Comparison of ENCODE assay signal across 14 mouse cellular contexts in genomic region chr11:61562421-61562820, GRCm38 (mm10). TPM values are rescaled to one million over a fixed set of nuclear protein-coding genes. Genes with fewer than 3 reads are reported as not detected.
DNase-seq lines count a peak whose midpoint lies in the region; ATAC-seq lines count a peak whose summit lies in the region.
"Had no signal": no experiment of that assay in that cellular context is flagged by ENCODE, and none has a peak within 500 bp of the region (broad histone marks: within the 10 kb centered on the region; RNA-seq: fewer than 3 reads in every experiment).

No protein-coding gene starts in this region.

- DNase-seq in heart, embryonic 10.5 days (ENCODE audit: low spot score), result no peak
- DNase-seq in 3134 (ENCODE audit: extremely low read depth, insufficient read length, low spot score), result peak; percentile 46
- peak; percentile 13 for DNase-seq in CD4-positive helper T cell, adult 2 months (ENCODE audit: low read depth, low spot score)
- DNase-seq in cerebellum, adult 9-11 months, result peak; percentile 80
- DNase-seq: adrenal gland, postnatal 14 days; spleen, adult 18-20 months; thymus, postnatal 25 days had no signal

- H3K9me3 ChIP-seq in heart, embryonic 13.5 days, result no peaks in the 10 kb centered on the region
- no peaks in the 10 kb centered on the region for H3K9me3 ChIP-seq in heart, embryonic 10.5 days
- no peaks in the 10 kb centered on the region for H3K9me3 ChIP-seq in hindbrain, embryonic 12.5 days (replicated peaks)
- no peaks in the 10 kb centered on the region for H3K9me3 ChIP-seq in forebrain, embryonic 13.5 days (replicated peaks)
- H3K9me3 ChIP-seq: embryonic facial prominence, embryonic 12.5 days; liver, embryonic 15.5 days had no signal

- no peak overlapping the region for H3K4me2 ChIP-seq in heart, embryonic 13.5 days
- no peak overlapping the region for H3K4me2 ChIP-seq in hindbrain, embryonic 12.5 days (replicated peaks)
- H3K4me2 ChIP-seq in forebrain, embryonic 13.5 days, result no peak overlapping the region
- H3K4me2 ChIP-seq: embryonic facial prominence, embryonic 12.5 days; liver, embryonic 15.5 days had no signal

- peaks cover 59% of the 10 kb centered on the region for H3K4me1 ChIP-seq in heart, embryonic 13.5 days
- peaks cover 48% of the 10 kb centered on the region for H3K4me1 ChIP-seq in heart, embryonic 10.5 days
- no peaks in the 10 kb centered on the region for H3K4me1 ChIP-seq in hindbrain, embryonic 12.5 days
- 0 out of 2 replicates have a peak, but pooled peaks cover 3% of the 10 kb centered on the region for H3K4me1 ChIP-seq in forebrain, embryonic 13.5 days
- H3K4me1 ChIP-seq: embryonic facial prominence, embryonic 12.5 days had no signal

- no peak overlapping the region for H3K27ac ChIP-seq in heart, embryonic 13.5 days (replicated peaks)
- H3K27ac ChIP-seq in heart, embryonic 10.5 days, result no peak overlapping the region
- no peak overlapping the region for H3K27ac ChIP-seq in hindbrain, embryonic 12.5 days
- no peak overlapping the region for H3K27ac ChIP-seq in forebrain, embryonic 13.5 days
- H3K27ac ChIP-seq: embryonic facial prominence, embryonic 12.5 days; liver, embryonic 15.5 days had no signal

- no peaks in the 10 kb centered on the region for H3K36me3 ChIP-seq in heart, embryonic 13.5 days
- H3K36me3 ChIP-seq in heart, embryonic 10.5 days, result no peaks in the 10 kb centered on the region
- H3K36me3 ChIP-seq in hindbrain, embryonic 12.5 days, result no peaks in the 10 kb centered on the region
- H3K36me3 ChIP-seq in forebrain, embryonic 13.5 days (ENCODE audit: poor library complexity, severe bottlenecking), result no peaks in the 10 kb centered on the region
- H3K36me3 ChIP-seq: embryonic facial prominence, embryonic 12.5 days; liver, embryonic 15.5 days had no signal

- ATAC-seq in heart, embryonic 13.5 days (ENCODE audit: extremely low read depth, insufficient number of reproducible peaks, low FRiP score, low TSS enrichment), result no peak
- ATAC-seq in hindbrain, embryonic 12.5 days (ENCODE audit: low FRiP score), result no peak
- no peak for ATAC-seq in forebrain, embryonic 13.5 days
- no peak for ATAC-seq in megakaryocyte, adult 5-6 weeks (ENCODE audit: poor library complexity, severe bottlenecking)

- peak overlapping the region; percentile 52; the same call in 1 of the 2 replicates for H3K9ac ChIP-seq in heart, embryonic 13.5 days
- no peak overlapping the region for H3K9ac ChIP-seq in hindbrain, embryonic 12.5 days
- H3K9ac ChIP-seq in forebrain, embryonic 13.5 days, result no peak overlapping the region
- H3K9ac ChIP-seq: embryonic facial prominence, embryonic 12.5 days; liver, embryonic 15.5 days had no signal

- no peak overlapping the region for H3K4me3 ChIP-seq in heart, embryonic 13.5 days
- H3K4me3 ChIP-seq in heart, embryonic 10.5 days, result no peak overlapping the region
- H3K4me3 ChIP-seq in hindbrain, embryonic 12.5 days, result no peak overlapping the region
- H3K4me3 ChIP-seq in forebrain, embryonic 13.5 days, result no peak overlapping the region
- H3K4me3 ChIP-seq: embryonic facial prominence, embryonic 12.5 days; liver, embryonic 15.5 days had no signal

- no peaks in the 10 kb centered on the region for H3K27me3 ChIP-seq in heart, embryonic 13.5 days (replicated peaks)
- no peaks in the 10 kb centered on the region for H3K27me3 ChIP-seq in heart, embryonic 10.5 days (ENCODE audit: insufficient read depth, poor library complexity, severe bottlenecking)
- no peaks in the 10 kb centered on the region for H3K27me3 ChIP-seq in hindbrain, embryonic 12.5 days
- no peaks in the 10 kb centered on the region for H3K27me3 ChIP-seq in forebrain, embryonic 13.5 days
- H3K27me3 ChIP-seq: embryonic facial prominence, embryonic 12.5 days had no signal

- WGBS in heart, embryonic 13.5 days, result 70% methylated on average over 5 of the region's 5 CpGs
- WGBS in heart, embryonic 10.5 days, result 74% methylated on average over 5 of the region's 5 CpGs
- 81% methylated on average over 5 of the region's 5 CpGs for WGBS in hindbrain, embryonic 12.5 days
- WGBS in forebrain, embryonic 13.5 days, result 84% methylated on average over 5 of the region's 5 CpGs

RNA-seq across cellular contexts. Expression of gene Epn2, which starts 17.1 kb away (rescaled TPM):
- 19.8 and 20.5 TPM in 2 replicates for polyA plus RNA-seq in heart, embryonic 13.5 days (2015; fragmentation: Nextera tagmentation; extraction: Ambion mirVana)
- 22.8 and 22.9 TPM in 2 replicates for polyA plus RNA-seq in heart, embryonic 10.5 days (2016; fragmentation: Nextera tagmentation; extraction: Ambion mirVana)
- polyA plus RNA-seq in hindbrain, embryonic 12.5 days (2016; fragmentation: Nextera tagmentation; extraction: Ambion mirVana), result 42.4 and 44.3 TPM in 2 replicates
- 41.8 and 45.3 TPM in 2 replicates for polyA plus RNA-seq in forebrain, embryonic 13.5 days (2015; fragmentation: Nextera tagmentation; extraction: Ambion mirVana)
- 0.04 and 0.07 TPM in 2 replicates for total RNA-seq in megakaryocyte, adult 5-6 weeks (2015)
- 3.3 TPM in 1 of 2 replicates, not detected in the other for total RNA-seq in megakaryocyte, adult 5-6 weeks (2017)
- total RNA-seq: monocyte, adult 5-6 weeks had no signal

RNA-seq across cellular contexts. Expression of gene B9d1, which starts 57.5 kb away (rescaled TPM):
- 13.6 and 14.2 TPM in 2 replicates for polyA plus RNA-seq in heart, embryonic 13.5 days (2015; fragmentation: Nextera tagmentation; extraction: Ambion mirVana)
- polyA plus RNA-seq in heart, embryonic 10.5 days (2016; fragmentation: Nextera tagmentation; extraction: Ambion mirVana), result 14.5 and 21.5 TPM in 2 replicates
- polyA plus RNA-seq in hindbrain, embryonic 12.5 days (2016; fragmentation: Nextera tagmentation; extraction: Ambion mirVana), result 32.0 and 33.8 TPM in 2 replicates
- 43.4 and 48.2 TPM in 2 replicates for polyA plus RNA-seq in forebrain, embryonic 13.5 days (2015; fragmentation: Nextera tagmentation; extraction: Ambion mirVana)
- total RNA-seq in megakaryocyte, adult 5-6 weeks (2015), result not detected in 2 replicates
- 0.26 TPM in 1 of 2 replicates, not detected in the other for total RNA-seq in megakaryocyte, adult 5-6 weeks (2017)
- total RNA-seq: monocyte, adult 5-6 weeks had no signal
